Comparison of ENCODE assay signal across 16 mouse cellular contexts in the genomic region with DNA sequence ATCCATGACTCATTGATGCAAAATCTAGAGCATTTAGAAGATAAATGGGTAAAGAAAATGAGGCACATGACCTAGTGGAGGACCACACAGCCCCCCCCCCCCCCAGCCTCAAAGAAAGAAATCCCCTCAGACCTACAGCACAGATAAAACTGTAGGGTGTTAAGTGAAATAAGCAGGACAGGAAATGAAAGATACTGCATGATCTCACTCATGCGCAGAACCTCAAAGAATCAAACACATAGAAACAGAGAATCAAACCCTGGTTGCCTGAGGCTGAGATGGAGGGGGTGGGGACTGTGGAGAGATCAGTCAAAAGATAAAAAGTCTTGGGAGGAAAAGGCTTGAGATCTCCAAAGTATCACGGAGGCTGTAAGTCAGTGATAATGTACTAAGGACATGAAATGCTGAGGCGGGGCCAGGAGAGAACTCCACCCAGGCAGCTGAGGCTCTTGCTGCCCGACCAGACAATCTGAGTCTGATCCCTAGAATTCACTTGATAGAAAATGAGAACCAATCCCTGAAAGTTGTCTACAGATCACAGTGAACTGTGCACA. TPM values are rescaled to one million over a fixed set of nuclear protein-coding genes. Genes with fewer than 3 reads are reported as not detected.
DNase-seq lines count a peak whose midpoint lies in the region; ATAC-seq lines count a peak whose summit lies in the region.
"Had no signal": no experiment of that assay in that cellular context is flagged by ENCODE, and none has a peak within 500 bp of the region (broad histone marks: within the 10 kb centered on the region; RNA-seq: fewer than 3 reads in every experiment).

No protein-coding gene starts in this region.

- peak; percentile 41 for DNase-seq in CD4-positive, CD25-positive, alpha-beta regulatory T cell, adult 2 months (ENCODE audit: low read depth, low spot score)
- DNase-seq in T-cell, adult 2 months (ENCODE audit: low spot score): peak; percentile 43
- no peak for DNase-seq in frontal cortex, postnatal 14 days (ENCODE audit: low spot score in 2 of 2)
- no peak for DNase-seq in adipocyte (ENCODE audit: low spot score)
- DNase-seq in cerebellum, postnatal 36 days: no peak
- DNase-seq: adrenal gland, postnatal 10 days; cerebellum, adult 11 months; cerebellum, postnatal 14 days; gastrocnemius, postnatal 14 days; heart, postnatal 4 days; kidney, adult 8-10 months; lung, adult 2 months; right cerebral cortex, postnatal 4 days had no signal

- ATAC-seq in inflammation-experienced regulatory T-cells, adult 6 months: peak; percentile 51
- peak; percentile 93 for ATAC-seq in megakaryocyte progenitor cell, adult 5-6 weeks (replicated peaks; ENCODE audit: poor library complexity)
- ATAC-seq: hindbrain, embryonic 16.5 days had no signal

RNA-seq across cellular contexts. Expression of a gene that starts 29.9 kb away (rescaled TPM):
- 10 to 100 TPM in 2 of 3 experiments, 1 to 10 TPM in 1; 2.1 to 17.2 (median 11.8) TPM for polyA plus RNA-seq in inflammation-experienced regulatory T-cells, adult 6 months (2017; shearing (Covaris generic))
- 2.4 and 5.6 TPM in 2 replicates for total RNA-seq in megakaryocyte progenitor cell, adult 5-6 weeks (2015)
- total RNA-seq in megakaryocyte progenitor cell, adult 5-6 weeks (2017): 1.7 and 2.8 TPM in 2 replicates

Comparison
In these comparisons a context has a peak if more than half of its experiments do, and no peak if none do; other contexts are left out.
1. DNase-seq: peak in CD4-positive, CD25-positive, alpha-beta regulatory T cell, adult 2 months (single experiment) and T-cell, adult 2 months (single experiment); none in frontal cortex, postnatal 14 days (0 of 2), adipocyte (single experiment) and cerebellum, postnatal 36 days (0 of 2).